Mouse (Mus musculus) small intestine, adult 2 months (tissue): ENCODE data around the gene Gpr153. TPM values are rescaled to one million over a fixed set of nuclear protein-coding genes. Genes with fewer than 3 reads are reported as not detected.

Experiments used
- H3K27ac ChIP-seq: fragments of 200-500 bp; 2 replicates; pipeline ENCODE4 v1.5.1; 2012; ENCODE audit warnings: low read depth, low read length, control low read depth, inconsistent platforms; ENCODE audit not compliant: insufficient read depth
- H3K27me3 ChIP-seq: fragments of 200-500 bp; 2 replicates; pipeline ENCODE4 v1.6.1; 2012; ENCODE audit warnings: mild to moderate bottlenecking, moderate library complexity, low read length, inconsistent platforms; ENCODE audit not compliant: control insufficient read depth, insufficient read depth
- H3K36me3 ChIP-seq: fragments of 200-500 bp; 2 replicates; pipeline ENCODE4 v1.6.1; 2012; ENCODE audit warnings: mild to moderate bottlenecking, low read length, control low read depth, inconsistent platforms; ENCODE audit not compliant: control insufficient read depth, insufficient read depth
- H3K4me1 ChIP-seq: fragments of 200-500 bp; 2 replicates; pipeline ENCODE4 v1.6.1; 2012; ENCODE audit warnings: low read length, inconsistent platforms, mixed read lengths; ENCODE audit not compliant: control insufficient read depth, insufficient read depth, insufficient read length
- H3K4me3 ChIP-seq: fragments of 200-500 bp; 2 replicates; pipeline ENCODE4 v1.5.1; 2012; ENCODE audit warnings: low read depth, mild to moderate bottlenecking, control low read depth, inconsistent platforms, low read length, moderate library complexity
- CTCF ChIP-seq: fragments of 200-500 bp; IDR thresholded peaks from 2 replicates; pipeline ENCODE4 v1.5.1; 2012; ENCODE audit warnings: low read depth, mild to moderate bottlenecking, control low read depth, inconsistent platforms, low read length, moderate library complexity, mixed read lengths; ENCODE audit not compliant: insufficient replicate concordance, insufficient read length; ENCODE audit errors: extremely low read depth
- POLR2A ChIP-seq: fragments of 200-500 bp; IDR thresholded peaks from 2 replicates; pipeline ENCODE4 v1.6.1; 2012; ENCODE audit warnings: low read depth, mild to moderate bottlenecking, control low read depth, inconsistent platforms, low read length, moderate library complexity
- WGBS: fragments of 180-500 bp; shearing (Covaris S2); methylation state at CpG from one replicate; pipeline ENCODE4 v1.1.7; 2018; 5-methylcytosine and 5-hydroxymethylcytosine counted together
- polyA plus RNA-seq: library from polyadenylated mRNA; depleted of rRNA; stranded (reverse); fragments of >200 nt; gene quantifications from 2 replicates; pipeline ENCODE4 v1.2.3, GENCODE M21; 2012

Gpr153 gene
- polyA plus RNA-seq, 1 experiment: 9.4 TPM

DNA sequence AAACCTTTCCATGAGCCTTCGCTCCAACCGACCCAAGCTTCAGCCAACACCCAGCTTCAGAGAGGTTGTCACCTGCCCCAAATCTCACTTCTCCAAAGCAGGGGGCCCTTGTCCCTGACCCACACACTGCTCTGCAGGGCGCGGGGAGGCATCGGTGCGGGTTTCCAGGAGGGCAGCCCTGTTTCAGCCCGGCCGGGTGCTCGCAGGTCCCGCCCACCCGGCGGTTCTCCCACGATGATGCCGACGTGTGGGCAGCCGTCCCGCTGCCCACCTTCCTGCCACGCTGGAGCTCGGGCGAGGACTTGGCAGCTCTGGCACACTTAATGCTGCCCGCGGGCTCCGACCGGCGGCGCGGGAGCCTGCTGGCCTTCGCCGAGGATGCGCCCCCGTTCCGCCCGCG, 8.7 kb downstream of the Gpr153 start:
- H3K4me3 ChIP-seq: peak overlapping the region; percentile 40
- TF ChIP-seq CTCF (no peak), POLR2A (no peak)
- WGBS: 17% methylated on average over 34 of the region's 34 CpGs
- H3K36me3 ChIP-seq: no peaks in the 10 kb centered on the region
- H3K27ac ChIP-seq: no peak overlapping the region
- H3K27me3 ChIP-seq: peaks cover 21% of the 10 kb centered on the region
- peaks cover 11% of the 10 kb centered on the region for H3K4me1 ChIP-seq

DNA sequence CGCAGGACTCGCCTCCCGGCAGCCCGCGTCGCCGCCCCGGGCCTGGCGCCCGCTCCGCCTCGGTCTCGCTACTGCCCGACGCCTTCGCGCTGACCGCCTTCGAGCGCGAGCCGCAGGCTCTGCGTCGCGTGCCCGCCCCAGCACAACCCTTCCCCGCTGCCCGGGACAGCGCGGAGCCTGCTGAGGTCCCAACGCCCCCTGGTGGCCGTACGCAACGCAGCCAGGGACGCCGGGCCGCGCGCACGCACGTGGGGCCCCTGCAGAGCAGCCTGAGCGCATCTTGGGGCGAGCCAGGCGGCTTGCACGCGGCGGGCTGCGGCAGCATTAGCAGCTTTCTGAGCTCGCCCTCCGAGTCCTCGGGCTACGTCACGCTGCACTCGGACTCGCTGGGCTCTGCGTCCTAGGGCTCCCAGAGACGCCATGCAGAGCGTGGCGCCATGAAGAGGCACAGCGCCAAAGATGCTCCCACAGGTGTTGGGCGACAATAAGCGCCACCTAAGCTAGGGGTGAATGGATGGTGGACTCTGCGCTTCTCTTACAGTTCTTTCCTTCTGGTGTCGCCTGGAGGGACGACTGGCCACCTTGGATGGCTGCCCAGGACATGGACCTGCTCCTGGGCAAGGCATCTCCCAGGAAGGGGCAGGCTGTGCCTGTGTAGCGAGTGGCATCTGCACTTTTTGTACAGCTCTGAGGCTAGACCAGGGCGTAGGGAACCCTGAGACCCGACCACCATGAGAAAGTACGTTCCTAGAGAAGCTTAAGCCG, 9.3 kb downstream of the Gpr153 start:
- peaks cover 11% of the 10 kb centered on the region for H3K4me1 ChIP-seq
- H3K36me3 ChIP-seq: no peaks in the 10 kb centered on the region
- H3K4me3 ChIP-seq: peak overlapping the region; percentile 40
- 5% methylated on average over 70 of the region's 70 CpGs for whole genome bisulfite sequencing
- no peak overlapping the region for H3K27ac ChIP-seq
- peaks cover 21% of the 10 kb centered on the region for H3K27me3 ChIP-seq
- TF ChIP-seq POLR2A (no peak), CTCF (peak; percentile 62; the same call in 1 of the 2 replicates)

DNA sequence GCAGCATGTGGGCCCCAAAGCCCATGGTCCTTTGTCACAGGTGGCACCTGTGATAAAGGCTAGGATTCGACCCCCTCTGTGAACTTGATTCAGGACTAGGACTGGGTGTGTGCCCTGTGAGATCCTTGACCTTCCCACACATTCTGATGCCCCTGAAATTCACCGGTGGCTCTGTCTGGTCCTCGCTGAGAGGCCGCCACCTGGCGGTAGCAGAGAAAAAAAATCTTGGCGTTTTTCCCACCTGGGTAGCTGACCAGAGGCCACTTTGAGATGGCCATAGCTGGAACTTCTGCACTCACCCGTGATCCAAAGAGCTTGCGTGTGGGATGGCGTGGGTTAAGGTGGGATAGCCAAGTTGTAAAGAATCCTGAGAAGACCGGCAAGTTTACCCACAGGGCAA, 11.5 kb downstream of the Gpr153 start:
- Histone ChIP-seq H3K27ac (no peak overlapping the region), H3K27me3 (peaks cover 30% of the 10 kb centered on the region)
- WGBS: 5% methylated on average over 10 of the region's 10 CpGs

DNA sequence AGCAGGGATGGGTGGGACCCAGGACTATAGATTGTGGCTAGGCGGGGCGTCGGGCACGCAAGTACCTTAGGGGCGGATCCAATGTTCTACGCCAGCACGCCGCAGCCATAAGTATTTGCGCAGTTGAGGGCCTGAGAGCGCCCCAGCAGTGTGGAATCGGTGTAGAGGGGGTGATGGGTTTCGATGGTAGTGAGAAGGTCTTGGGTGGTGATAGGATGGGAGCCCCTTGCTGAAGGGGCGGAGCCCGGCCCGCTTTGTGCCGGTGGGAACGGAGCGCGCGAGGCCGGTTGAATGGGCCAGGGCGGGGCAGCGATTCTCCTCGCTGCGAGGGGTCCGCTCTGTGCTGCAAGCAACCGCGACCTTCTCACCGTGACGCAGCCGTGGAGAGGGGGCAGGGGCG, 12.2 kb downstream of the Gpr153 start:
- Histone ChIP-seq H3K27me3 (peaks cover 37% of the 10 kb centered on the region), H3K36me3 (no peaks in the 10 kb centered on the region), H3K4me1 (peaks cover 11% of the 10 kb centered on the region), H3K4me3 (peak overlapping the region; percentile 37), H3K27ac (no peak overlapping the region)
- 5% methylated on average over 32 of the region's 32 CpGs for whole genome bisulfite sequencing
- no peak for TF ChIP-seq POLR2A
- TF ChIP-seq CTCF: no peak

More for the DNA sequence above, 11.5 kb downstream of the Gpr153 start:
- no peaks in the 10 kb centered on the region for H3K36me3 ChIP-seq
- H3K4me3 ChIP-seq: no peak overlapping the region
- peaks cover 11% of the 10 kb centered on the region for H3K4me1 ChIP-seq
- TF ChIP-seq CTCF (peak; percentile 78; the same call in 1 of the 2 replicates), POLR2A (no peak)

DNA sequence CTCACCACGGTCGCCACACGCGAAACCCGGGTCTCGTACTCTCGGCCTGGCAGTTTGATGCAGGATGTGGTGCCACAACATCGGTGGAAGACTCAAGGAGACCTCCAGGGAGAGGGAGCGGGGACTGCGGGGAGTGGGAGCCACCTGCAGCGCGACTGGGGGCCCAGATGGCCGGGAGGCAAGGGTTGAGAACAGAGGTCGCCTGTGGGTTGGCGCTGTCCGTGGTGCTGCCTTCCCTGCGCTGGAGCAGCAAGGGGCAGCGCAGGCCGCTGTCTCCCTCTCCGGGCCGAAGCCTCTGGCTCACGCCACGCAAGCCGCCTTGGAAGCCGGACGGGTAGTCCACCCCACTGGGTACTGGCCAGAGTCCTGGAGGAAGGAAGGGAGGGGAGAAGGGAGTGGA, 12.9 kb downstream of the Gpr153 start:
- 6% methylated on average over 26 of the region's 26 CpGs for WGBS
- TF ChIP-seq CTCF (no peak), POLR2A (no peak)
- Histone ChIP-seq H3K27ac (no peak overlapping the region), H3K36me3 (no peaks in the 10 kb centered on the region), H3K4me1 (peaks cover 11% of the 10 kb centered on the region), H3K27me3 (peaks cover 43% of the 10 kb centered on the region), H3K4me3 (no peak overlapping the region)

DNA sequence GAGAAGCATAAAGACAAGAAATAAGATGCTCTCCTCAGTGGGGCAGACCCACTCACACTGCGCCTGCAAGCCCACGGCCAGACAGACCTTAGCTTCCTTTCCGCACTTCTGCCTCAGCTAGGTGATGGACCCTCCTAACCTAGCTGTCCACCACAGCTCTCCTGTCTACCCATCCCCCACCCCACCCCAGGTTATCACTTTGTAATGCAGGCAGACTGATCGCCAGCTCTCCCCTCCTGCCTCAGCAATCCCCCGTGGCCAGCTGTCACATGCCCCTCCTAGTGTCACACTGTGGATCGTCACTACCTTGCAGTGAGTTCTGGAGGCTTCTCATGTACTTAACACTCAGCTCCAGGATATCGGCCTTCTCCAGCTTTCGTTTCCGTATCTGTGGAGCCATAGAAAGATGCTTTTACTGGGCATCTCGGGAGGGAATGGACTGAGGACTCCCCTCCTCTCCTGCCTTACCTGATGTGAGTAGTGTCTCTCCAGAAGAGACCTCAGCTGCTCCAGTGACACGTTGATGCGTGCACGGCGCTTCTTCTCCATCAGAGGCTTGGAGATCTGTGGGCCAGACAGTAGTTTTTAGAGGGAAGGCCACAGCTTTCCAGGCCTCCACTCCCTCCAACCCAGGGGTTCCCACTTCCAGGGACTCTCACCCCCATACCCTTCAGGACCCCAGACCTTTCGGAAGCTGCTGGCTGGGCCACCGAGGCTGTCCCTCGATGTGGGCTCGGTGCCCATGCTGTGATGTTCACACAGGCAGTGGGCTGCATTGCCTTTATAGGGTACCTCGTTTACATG, 13.5 kb downstream of the Gpr153 start:
- no peak overlapping the region for H3K27ac ChIP-seq
- no peaks in the 10 kb centered on the region for H3K36me3 ChIP-seq
- H3K4me1 ChIP-seq: peaks cover 11% of the 10 kb centered on the region
- H3K4me3 ChIP-seq: no peak overlapping the region
- TF ChIP-seq POLR2A: no peak
- peaks cover 43% of the 10 kb centered on the region for H3K27me3 ChIP-seq
- WGBS: 30% methylated on average over 19 of the region's 19 CpGs

DNA sequence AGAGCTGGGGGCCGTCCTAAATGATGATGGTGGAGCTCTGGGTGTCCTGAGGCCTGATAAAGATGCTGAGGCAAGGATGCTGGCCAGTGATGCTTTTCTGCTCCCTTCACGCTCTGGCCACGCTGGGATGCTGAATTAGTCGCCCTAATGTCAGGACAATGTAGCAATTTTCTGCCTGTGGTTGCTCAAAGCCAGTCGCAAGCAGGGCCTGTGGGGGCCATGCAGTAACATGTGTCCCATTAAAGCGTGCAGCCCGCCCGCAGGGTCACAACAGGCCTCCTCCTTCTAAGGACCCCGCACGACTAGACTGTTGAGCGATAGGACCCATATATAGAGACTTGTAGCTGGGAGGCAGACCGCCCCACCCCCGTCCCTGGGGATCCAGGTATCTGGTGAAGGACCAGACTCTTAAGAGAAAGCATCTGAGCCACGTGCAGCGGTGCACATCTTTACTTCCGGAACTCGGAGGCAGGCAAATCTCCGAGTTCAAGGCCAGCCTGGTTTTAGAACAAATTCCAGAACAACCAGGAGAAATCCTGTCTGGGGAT, 14.4 kb downstream of the Gpr153 start:
- peaks cover 46% of the 10 kb centered on the region for H3K27me3 ChIP-seq
- H3K4me1 ChIP-seq: peaks cover 4% of the 10 kb centered on the region
- no peak overlapping the region for H3K4me3 ChIP-seq
- H3K27ac ChIP-seq: no peak overlapping the region
- TF ChIP-seq CTCF (no peak), POLR2A (no peak)
- no peaks in the 10 kb centered on the region for H3K36me3 ChIP-seq
- WGBS: 61% methylated on average over 18 of the region's 18 CpGs
